ENCODE assay signal across 8 mouse cellular contexts in genomic region chr10:44448165-44448564, GRCm38 (mm10).
DNase-seq lines count a peak whose midpoint lies in the region.

No protein-coding gene starts in this region.

- peak overlapping the region; percentile 44 for H3K4me3 ChIP-seq in megakaryocyte, embryonic 14.5 days (replicated peaks)

- H3K9me3 ChIP-seq in megakaryocyte, embryonic 14.5 days: no peaks in the 10 kb centered on the region

- H3K36me3 ChIP-seq in megakaryocyte, embryonic 14.5 days (replicated peaks; ENCODE audit: low read length): no peaks in the 10 kb centered on the region

- intact Hi-C loops in left cerebral cortex, postnatal 4 days (cut with DNase I): no loop called here

- peaks cover 14% of the 10 kb centered on the region for H3K4me1 ChIP-seq in megakaryocyte, embryonic 14.5 days

- peak; percentile 41 to 46 for DNase-seq in spleen, adult 18-20 months
- no peak for DNase-seq in spleen, postnatal 14 days (ENCODE audit: low spot score in 2 of 2)
- peak; percentile 31 to 43 for DNase-seq in kidney, postnatal 25 days
- DNase-seq in urinary bladder, postnatal 14 days (ENCODE audit: low spot score): no peak
- DNase-seq in cerebellum, postnatal 4 days (ENCODE audit: low spot score in 2 of 2): no peak
- no peak for DNase-seq in left cerebral cortex, postnatal 4 days
- no peak for DNase-seq in gastrocnemius, adult 8-10 months (ENCODE audit: low spot score in 2 of 2)

- H3K27me3 ChIP-seq in megakaryocyte, embryonic 14.5 days (replicated peaks): peaks cover 2% of the 10 kb centered on the region

Comparison
In these comparisons a context has a peak if more than half of its experiments do, and no peak if none do; other contexts are left out.
1. DNase-seq: peak in spleen, adult 18-20 months (2 of 2) and kidney, postnatal 25 days (2 of 2); none in spleen, postnatal 14 days (0 of 2), urinary bladder, postnatal 14 days (single experiment), cerebellum, postnatal 4 days (0 of 2), left cerebral cortex, postnatal 4 days (single experiment) and gastrocnemius, adult 8-10 months (0 of 2).